24 mouse cellular contexts compared by ENCODE assay signal in genomic region chr1:82414434-82415045, GRCm38 (mm10).
DNase-seq lines count a peak whose midpoint lies in the region; ATAC-seq and TF ChIP-seq lines count a peak whose summit lies in the region.
"Had no signal": no experiment of that assay in that cellular context is flagged by ENCODE, and none has a peak within 500 bp of the region (broad histone marks: within the 10 kb centered on the region; RNA-seq: fewer than 3 reads in every experiment).

No protein-coding gene starts in this region.

- H3K36me3 ChIP-seq in intestine, embryonic 15.5 days: no peaks in the 10 kb centered on the region
- no peaks in the 10 kb centered on the region for H3K36me3 ChIP-seq in intestine, postnatal 0 days (ENCODE audit: control insufficient read depth, insufficient read depth)
- no peaks in the 10 kb centered on the region for H3K36me3 ChIP-seq in stomach, postnatal 0 days (ENCODE audit: control insufficient read depth, insufficient read depth, low read length)
- no peaks in the 10 kb centered on the region for H3K36me3 ChIP-seq in midbrain, embryonic 14.5 days (ENCODE audit: control insufficient read depth, insufficient read depth, low read length)
- H3K36me3 ChIP-seq: embryonic facial prominence, embryonic 10.5 days; embryonic facial prominence, embryonic 12.5 days had no signal

- no peak overlapping the region for H3K4me2 ChIP-seq in intestine, embryonic 15.5 days (replicated peaks)
- H3K4me2 ChIP-seq in intestine, postnatal 0 days (replicated peaks; ENCODE audit: low read depth): no peak overlapping the region
- H3K4me2 ChIP-seq in stomach, postnatal 0 days (replicated peaks; ENCODE audit: low read depth): no peak overlapping the region
- no peak overlapping the region for H3K4me2 ChIP-seq in midbrain, embryonic 14.5 days (ENCODE audit: low read length)
- H3K4me2 ChIP-seq: embryonic facial prominence, embryonic 12.5 days; forebrain, embryonic 13.5 days had no signal

- H3K9me3 ChIP-seq in intestine, embryonic 15.5 days: no peaks in the 10 kb centered on the region
- no peaks in the 10 kb centered on the region for H3K9me3 ChIP-seq in intestine, postnatal 0 days (ENCODE audit: control insufficient read depth)
- H3K9me3 ChIP-seq in stomach, postnatal 0 days (ENCODE audit: control insufficient read depth, low read length): no peaks in the 10 kb centered on the region
- no peaks in the 10 kb centered on the region for H3K9me3 ChIP-seq in midbrain, embryonic 14.5 days (ENCODE audit: control insufficient read depth, low read length)
- H3K9me3 ChIP-seq: embryonic facial prominence, embryonic 10.5 days; embryonic facial prominence, embryonic 12.5 days; forebrain, embryonic 13.5 days; G1E had no signal

- no peak overlapping the region for H3K9ac ChIP-seq in intestine, embryonic 15.5 days
- H3K9ac ChIP-seq in intestine, postnatal 0 days (ENCODE audit: low read depth, low read length): no peak overlapping the region
- no peak overlapping the region for H3K9ac ChIP-seq in stomach, postnatal 0 days (ENCODE audit: low read length)
- no peak overlapping the region for H3K9ac ChIP-seq in midbrain, embryonic 14.5 days (replicated peaks; ENCODE audit: low read length)
- H3K9ac ChIP-seq: embryonic facial prominence, embryonic 12.5 days; forebrain, embryonic 13.5 days had no signal

- no peak for TF ChIP-seq CTCF in intestine, postnatal 0 days (IDR thresholded peaks at IDR 0.05; ENCODE audit: low read depth)
- TF ChIP-seq CTCF in stomach, postnatal 0 days (IDR thresholded peaks at IDR 0.05; ENCODE audit: low read depth): no peak

- 64% methylated on average over 3 of the region's 3 CpGs for WGBS in intestine, embryonic 15.5 days
- 43% methylated on average over 3 of the region's 3 CpGs for WGBS in intestine, postnatal 0 days
- WGBS in stomach, postnatal 0 days: 56% methylated on average over 3 of the region's 3 CpGs
- WGBS in midbrain, embryonic 14.5 days: 92% methylated on average over 3 of the region's 3 CpGs

- peak; percentile 87 for ATAC-seq in intestine, embryonic 15.5 days
- peak; percentile 64; the same call in 1 of the 2 replicates for ATAC-seq in intestine, postnatal 0 days
- ATAC-seq in stomach, postnatal 0 days (ENCODE audit: low FRiP score, low TSS enrichment): 0 out of 2 replicates have a peak, but pooled peaks have one; percentile 53
- ATAC-seq in midbrain, embryonic 14.5 days (ENCODE audit: low FRiP score, low TSS enrichment): no peak
- ATAC-seq: activated CD4-positive, CD25-positive, alpha-beta regulatory T cell, adult 4 months; CD4-positive, CD25-positive, alpha-beta regulatory T cell, adult 4 months; forebrain, embryonic 13.5 days; Patski had no signal

- peak; percentile 56 for DNase-seq in heart, adult 11 months
- no peak for DNase-seq in heart, adult 18-20 months
- no peak for DNase-seq in stomach, postnatal 0 days (ENCODE audit: low spot score)
- no peak for DNase-seq in liver
- no peak for DNase-seq in midbrain, embryonic 14.5 days
- DNase-seq: adrenal gland, adult 8-10 months; adrenal gland, postnatal 14 days; adrenal gland, postnatal 36 days; B cell, adult 2 months; cerebellum, adult 11-12 months; cerebellum, adult 2 months; cerebellum, adult 9-10 months; cerebellum, postnatal 10 days; cerebellum, postnatal 25 days had no signal

- 0 out of 2 replicates have a peak, but pooled peaks cover 2% of the 10 kb centered on the region for H3K4me1 ChIP-seq in intestine, embryonic 15.5 days (replicated peaks)
- 0 out of 2 replicates have a peak, but pooled peaks cover 3% of the 10 kb centered on the region for H3K4me1 ChIP-seq in intestine, postnatal 0 days (replicated peaks; ENCODE audit: control insufficient read depth, insufficient read depth, low read length)
- no peaks in the 10 kb centered on the region for H3K4me1 ChIP-seq in stomach, postnatal 0 days (replicated peaks; ENCODE audit: control insufficient read depth, insufficient read depth)
- H3K4me1 ChIP-seq in midbrain, embryonic 14.5 days (ENCODE audit: control insufficient read depth, insufficient read depth, low read length): no peaks in the 10 kb centered on the region

- no peak overlapping the region for H3K27ac ChIP-seq in intestine, embryonic 15.5 days
- H3K27ac ChIP-seq in intestine, postnatal 0 days (ENCODE audit: low read depth, low read length): no peak overlapping the region
- no peak overlapping the region for H3K27ac ChIP-seq in stomach, postnatal 0 days (replicated peaks)
- no peak overlapping the region for H3K27ac ChIP-seq in midbrain, embryonic 14.5 days (replicated peaks; ENCODE audit: low read depth, low read length)
- H3K27ac ChIP-seq: embryonic facial prominence, embryonic 10.5 days; embryonic facial prominence, embryonic 12.5 days; forebrain, embryonic 13.5 days had no signal

- H3K27me3 ChIP-seq in intestine, embryonic 15.5 days (replicated peaks): no peaks in the 10 kb centered on the region
- no peaks in the 10 kb centered on the region for H3K27me3 ChIP-seq in intestine, postnatal 0 days (replicated peaks; ENCODE audit: control insufficient read depth, insufficient read depth, low read length)
- H3K27me3 ChIP-seq in stomach, postnatal 0 days (ENCODE audit: control insufficient read depth, insufficient read depth, low read length): no peaks in the 10 kb centered on the region
- no peaks in the 10 kb centered on the region for H3K27me3 ChIP-seq in midbrain, embryonic 14.5 days (ENCODE audit: control insufficient read depth, insufficient read depth, low read length)
- H3K27me3 ChIP-seq: CH12.LX; embryonic facial prominence, embryonic 12.5 days; forebrain, embryonic 13.5 days; Patski had no signal

- no peak overlapping the region for H3K4me3 ChIP-seq in intestine, embryonic 15.5 days (replicated peaks)
- H3K4me3 ChIP-seq in intestine, postnatal 0 days (ENCODE audit: low read depth, low read length): no peak overlapping the region
- no peak overlapping the region for H3K4me3 ChIP-seq in stomach, postnatal 0 days (ENCODE audit: low read depth, low read length)
- no peak overlapping the region for H3K4me3 ChIP-seq in midbrain, embryonic 14.5 days (replicated peaks; ENCODE audit: low read depth, low read length)
- H3K4me3 ChIP-seq: embryonic facial prominence, embryonic 10.5 days; embryonic facial prominence, embryonic 12.5 days; forebrain, embryonic 13.5 days had no signal

- peak; percentile 91 for TF ChIP-seq EP300 in stomach, postnatal 0 days (optimal IDR thresholded peaks at IDR 0.05)
